Mouse (Mus musculus) liver, adult (tissue): ENCODE results near the gene Set.

Source experiments
- GATA4 ChIP-seq: IDR thresholded peaks from 2 replicates; pipeline ENCODE4 v1.6.1; 2014; ENCODE audit warnings: mild to moderate bottlenecking, low read length; ENCODE audit not compliant: insufficient replicate concordance

Set gene

DNA sequence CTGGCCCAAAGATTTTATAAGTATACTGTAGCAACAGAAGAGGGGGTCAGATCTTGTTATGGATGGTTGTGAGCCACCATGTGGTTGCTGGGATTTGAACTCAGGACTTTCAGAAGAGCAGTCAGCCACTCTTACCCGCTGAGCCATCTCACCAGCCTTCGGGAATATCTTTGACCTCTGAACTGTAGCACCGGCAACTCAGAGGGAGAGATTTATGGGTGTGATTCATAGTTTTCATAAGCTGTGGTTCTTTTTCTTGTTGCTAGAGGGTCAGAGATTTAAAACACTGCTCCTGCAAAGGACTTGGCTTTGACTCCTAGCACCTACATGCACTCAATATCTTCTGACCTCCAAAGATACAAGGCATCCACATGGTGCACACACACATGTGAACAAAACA is 18.4 kb downstream of the Set start:
- no peak for TF ChIP-seq GATA4

DNA sequence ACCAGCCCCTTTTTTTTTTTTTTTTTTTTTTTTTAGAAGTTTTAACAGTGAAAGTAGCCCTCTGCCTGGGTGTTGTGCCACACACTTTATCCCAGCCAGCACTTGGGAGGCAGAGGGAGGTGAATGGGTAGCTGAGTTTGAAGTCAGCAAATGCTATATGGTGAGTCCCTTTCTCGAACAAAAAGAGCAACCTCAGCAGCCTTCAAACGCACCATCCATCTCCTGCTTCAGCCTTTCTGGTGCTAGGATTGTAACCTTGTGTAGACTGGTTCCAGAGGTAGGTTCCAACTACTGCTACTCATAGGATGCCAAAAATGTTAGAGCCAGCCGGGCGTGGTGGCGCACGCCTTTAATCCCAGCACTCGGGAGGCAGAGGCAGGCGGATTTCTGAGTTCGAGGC is 19.3 kb downstream of the Set start:
- TF ChIP-seq GATA4 = no peak

DNA sequence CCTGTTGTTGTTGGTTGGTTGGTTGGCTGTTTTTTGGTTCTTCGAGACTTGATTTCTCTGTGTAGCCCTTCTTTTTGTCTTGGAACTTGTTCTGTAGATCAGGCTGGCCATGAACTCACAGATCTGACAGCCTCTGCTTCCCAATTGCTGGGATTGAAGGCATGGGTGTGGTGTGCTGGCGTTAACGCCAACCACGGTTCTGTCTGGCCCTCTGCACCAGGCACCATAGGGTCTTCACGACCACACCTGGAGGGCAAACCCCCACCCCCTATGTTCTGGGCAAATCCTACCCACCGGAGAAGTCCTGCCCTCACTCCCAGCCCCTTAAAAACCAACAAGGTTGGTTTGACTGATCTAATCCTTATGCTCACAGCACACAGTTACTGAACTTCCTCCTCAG is 19.8 kb downstream of the Set start:
- no peak for TF ChIP-seq GATA4

DNA sequence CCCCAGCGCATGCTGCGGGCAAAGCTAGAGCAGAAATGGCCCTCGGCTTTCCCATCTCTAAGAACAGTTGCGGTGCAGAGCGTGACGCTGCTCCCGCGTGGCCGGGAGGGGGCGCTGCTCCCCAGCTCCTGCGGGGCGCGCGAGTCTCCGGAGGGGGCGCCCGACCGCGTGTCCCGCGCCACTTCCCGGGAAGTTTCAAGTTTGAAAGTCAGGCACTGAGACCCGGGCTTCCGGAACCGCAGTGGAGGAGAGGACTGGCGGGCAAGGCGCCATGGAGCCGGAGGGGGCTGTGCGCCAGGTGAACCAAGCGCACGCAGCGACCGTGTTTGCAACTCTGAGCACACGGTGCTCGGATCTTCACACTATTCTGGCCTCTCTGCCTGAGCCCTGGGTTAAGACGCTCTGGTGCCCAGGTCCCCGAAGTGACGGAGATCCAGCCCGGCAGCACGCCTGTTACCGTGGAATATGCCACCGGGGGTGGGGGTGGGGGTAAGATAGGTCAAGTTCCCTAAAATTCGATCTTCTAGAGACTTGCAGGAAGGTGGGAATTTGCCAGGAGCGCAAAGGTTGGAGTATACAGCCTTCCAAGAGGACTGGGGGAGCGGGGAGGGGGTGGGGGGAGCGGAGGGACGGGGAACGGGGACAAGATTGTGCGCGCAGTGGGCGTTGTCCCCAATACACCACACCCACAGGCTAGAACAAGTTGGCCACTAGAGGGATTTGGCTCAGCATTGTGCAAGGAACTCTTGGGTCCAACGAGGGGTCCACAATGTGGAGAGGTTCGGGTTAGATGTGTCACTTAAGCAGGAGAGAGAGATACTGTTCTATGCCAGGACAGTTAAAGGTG is 20.5 kb downstream of the Set start, which contains the start of gene Pkn3:
TSS of gene Pkn3 (plus strand) at position 183 of the 847 bp plus-strand sequence.
- TF ChIP-seq GATA4 = no peak

DNA sequence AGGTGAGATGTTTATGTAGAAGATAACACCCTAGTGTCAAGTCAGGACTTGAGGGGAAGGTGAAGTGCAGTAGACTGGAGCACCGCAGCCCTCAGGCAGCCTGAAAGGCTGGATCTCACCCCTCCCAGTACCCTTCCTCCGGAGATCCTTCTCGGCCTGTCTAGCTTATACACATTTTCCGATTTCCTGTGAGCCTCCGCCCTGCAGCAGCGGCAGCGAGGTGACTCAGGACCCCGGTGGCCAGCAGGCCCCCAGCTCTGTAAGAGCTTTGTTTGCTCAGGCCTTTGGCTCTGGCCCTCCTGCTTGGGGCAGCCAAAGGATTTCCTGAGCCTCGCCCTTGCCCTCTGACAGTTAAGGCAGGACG is 21.2 kb downstream of the Set start:
- no peak for TF ChIP-seq GATA4

DNA sequence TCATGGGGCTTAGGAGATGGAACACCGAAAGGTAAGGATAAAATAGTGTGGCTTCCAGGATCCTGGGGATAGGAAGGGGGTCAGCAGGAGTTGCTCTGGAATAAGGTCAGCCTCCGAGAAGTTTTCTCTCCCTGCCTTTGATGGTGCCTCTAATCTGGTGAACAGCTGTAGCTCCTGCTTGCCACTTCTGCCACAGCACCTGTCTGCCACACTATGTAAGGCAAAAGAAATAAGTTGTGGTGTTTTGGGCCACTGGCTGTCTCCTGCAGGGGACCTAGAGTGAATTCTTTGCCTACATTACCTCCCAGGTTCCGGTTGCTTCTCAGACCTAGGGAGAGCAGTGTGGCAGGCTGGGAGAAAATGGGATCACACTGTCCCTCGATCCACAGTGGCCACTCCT is 21.6 kb downstream of the Set start:
- no peak for TF ChIP-seq GATA4

DNA sequence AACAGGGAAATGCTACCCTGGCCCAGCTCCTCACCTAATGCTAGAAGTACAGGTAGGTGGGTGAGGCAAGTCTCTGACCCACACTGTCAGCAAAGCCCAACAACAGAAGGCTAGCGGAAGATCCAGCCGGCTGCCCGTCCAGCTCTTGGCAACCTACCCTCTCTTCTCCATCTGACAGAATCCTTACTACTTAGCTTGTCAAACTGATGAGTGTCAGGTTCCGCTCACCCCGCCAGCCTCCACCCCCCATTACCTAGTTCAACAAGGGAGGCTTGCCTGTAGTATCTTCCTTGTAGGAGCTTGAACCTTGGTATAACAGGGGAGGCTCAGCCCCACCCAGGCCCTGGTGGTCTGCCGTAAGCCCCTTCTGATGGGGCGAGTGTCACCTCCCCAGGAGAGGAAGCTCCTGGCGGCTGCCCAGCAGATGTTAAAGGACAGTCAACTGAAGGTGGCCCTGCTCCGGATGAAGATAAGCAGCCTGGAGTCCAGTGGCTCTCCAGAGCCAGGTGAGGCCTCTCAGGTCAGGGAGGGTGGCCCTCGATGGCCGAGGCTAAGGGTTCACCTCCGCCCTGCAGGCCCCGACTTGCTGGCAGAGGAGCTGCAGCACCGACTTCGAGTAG is 23.1 kb downstream of the Set start:
- no peak for TF ChIP-seq GATA4

DNA sequence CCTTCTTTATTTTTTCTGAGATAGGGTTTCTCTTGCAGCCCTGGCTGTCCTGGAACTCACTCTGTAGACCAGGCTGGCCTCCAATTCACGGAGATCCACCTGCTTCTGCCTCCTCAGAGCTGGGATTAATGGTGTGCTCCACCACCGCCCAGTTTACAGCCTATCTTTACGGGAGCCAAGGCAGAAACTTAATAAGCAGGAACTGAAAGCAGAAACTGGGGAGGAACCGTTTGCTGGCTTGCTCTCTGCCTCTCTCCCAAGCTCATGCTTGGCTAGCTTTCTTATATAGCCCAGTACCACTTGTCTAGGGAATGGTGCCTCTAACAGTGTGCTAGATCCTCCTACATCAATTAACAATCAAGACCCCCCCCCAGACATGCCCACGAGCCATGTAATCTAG is 26.9 kb downstream of the Set start:
- no peak for TF ChIP-seq GATA4

DNA sequence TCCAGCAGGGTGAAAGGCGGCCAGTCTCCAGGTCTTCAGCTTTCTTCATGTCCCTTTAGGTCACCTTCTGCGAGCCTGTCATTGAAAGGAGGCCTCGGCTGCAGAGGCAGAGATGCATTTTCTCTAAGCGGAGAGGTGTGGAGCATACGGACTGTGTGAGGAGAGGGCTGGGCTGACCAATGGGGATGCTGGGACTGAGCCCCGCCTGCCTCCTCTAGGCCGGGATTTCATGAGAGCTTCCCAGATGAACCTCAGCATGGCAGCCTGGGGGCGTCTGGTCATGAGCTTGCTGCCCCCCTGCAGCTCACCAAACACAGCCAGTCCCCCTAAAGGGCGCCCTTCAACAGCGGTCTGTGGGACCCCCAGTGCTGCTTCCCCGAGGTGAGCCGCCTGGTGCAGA is 27.5 kb downstream of the Set start:
- no peak for TF ChIP-seq GATA4

DNA sequence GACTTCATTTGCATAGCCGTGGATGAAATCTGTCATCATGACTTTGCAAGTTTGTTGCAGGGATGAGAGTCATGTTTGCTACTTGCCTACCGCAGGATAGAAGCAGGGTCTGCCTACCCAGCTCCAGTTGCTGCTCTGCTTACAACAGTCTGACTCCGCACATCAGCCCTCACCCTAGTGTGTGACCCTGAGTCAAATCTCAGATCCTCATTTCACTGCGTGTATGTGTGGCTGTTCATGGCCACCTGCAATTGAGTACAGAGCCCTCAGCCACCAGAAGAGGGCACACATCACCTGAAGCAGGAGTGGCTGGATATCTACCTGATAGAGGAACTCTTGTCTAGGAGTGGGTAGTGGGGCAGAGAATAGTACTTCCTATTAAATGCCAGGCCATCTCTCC is 30.1 kb downstream of the Set start:
- TF ChIP-seq GATA4 = no peak

DNA sequence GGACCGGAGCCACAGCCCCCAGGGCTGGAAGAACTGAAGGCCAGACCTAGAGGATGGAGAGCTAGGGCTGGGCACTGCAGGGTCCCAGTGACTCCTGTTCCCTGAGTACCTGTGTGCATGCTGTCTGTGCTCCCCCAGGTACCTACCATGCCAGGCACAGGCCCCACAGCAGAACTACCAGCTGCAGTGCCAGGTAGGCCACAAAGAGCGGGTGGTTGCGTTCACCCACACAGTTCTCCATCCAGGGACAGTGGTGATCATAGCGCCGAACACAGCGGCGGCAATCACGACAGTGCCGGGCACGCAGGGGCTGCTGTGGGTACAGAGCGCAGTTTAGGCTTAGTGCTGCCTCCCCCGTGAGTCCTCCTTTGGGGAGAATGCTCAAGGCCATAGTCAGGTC is 34.3 kb downstream of the Set start:
- TF ChIP-seq GATA4 = no peak

DNA sequence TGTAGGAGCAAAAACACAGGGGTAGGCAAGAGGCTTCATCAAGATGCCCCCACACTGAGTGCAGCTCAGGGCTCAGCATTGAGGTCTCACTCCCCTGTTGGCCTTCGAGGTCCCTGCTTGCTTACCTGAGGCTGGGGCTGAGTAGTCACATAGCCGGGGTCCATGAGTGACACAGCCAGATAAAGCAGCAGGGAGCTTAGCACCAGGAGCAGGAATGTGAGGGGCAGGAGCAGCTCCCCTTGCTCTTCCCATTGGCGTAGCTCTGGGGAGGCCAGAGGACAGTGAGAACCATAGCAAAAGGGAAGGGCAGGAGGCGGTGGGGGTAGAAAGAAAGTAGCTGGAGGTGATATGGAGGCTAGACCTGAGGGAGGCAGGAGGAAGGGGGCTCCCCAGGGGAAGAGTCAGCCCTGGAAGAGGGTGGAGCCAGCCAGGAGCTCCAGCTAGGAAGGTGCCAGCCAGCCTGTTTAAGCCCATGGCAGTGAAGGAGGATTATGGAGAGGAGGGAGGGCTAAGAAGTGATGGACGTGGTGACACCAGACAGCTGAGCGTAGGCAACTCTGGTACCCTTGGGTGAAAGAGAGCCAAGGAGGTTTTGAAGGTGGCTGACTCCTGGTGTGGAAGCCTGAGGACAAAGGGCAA is 35.2 kb downstream of the Set start:
- no peak for TF ChIP-seq GATA4

DNA sequence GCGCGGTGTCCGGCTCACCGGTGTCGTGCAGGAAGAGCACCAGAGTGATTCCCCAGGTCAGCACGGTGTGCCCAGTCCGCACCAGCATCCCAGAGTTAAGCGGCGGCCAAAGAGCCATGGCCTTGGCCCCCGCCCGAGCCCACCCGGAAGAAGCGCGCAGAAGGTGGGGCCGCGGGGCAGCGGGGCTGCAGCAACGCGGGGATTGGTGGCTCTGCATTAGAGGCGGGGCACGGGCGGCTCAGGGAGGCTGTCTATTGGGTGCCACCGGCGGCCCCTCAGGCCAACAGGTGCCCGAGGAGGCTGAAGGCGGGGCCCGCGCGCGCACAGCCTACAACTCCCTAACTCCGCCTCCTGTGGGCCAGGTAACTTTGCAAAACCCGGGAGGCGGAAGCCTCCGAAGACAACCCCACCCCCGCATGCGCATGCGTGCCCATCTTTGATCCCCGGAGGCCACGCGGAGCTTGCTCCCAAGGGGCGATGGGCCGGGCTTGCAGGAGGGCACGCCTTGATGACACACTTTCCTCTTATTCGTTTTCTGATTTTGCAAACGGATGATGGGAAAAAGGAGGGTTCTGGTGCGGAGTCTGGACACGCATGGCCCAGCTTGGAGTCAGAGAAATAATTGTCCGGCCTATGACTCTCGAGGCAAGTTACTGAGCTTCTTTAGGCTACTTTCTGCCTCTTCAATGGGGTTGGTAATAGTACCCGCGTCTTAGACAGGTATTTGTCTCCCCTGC is 36.5 kb downstream of the Set start, which contains the start of gene Zdhhc12:
TSS of gene Zdhhc12 (minus strand) at position 178 of the 737 bp plus-strand sequence.
- no peak for TF ChIP-seq GATA4

DNA sequence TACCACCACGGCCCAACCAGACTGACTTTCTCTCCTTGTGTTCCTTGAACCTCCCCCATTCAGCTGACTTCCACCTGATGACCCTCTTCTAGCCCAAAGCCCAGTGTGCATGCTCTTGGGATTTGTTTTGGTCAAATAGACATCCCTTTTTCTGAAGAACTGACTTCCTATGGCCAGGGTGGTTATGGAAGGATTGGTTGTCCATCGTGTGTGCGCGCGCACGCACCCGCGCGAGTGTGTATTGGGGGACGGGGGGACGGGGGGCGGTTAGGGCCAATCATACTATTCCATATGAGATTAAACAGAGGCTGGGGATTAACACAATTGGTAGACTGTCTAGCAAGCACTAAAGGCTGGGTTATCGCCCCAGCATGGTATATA is 37.0 kb downstream of the Set start:
- TF ChIP-seq GATA4 = no peak

DNA sequence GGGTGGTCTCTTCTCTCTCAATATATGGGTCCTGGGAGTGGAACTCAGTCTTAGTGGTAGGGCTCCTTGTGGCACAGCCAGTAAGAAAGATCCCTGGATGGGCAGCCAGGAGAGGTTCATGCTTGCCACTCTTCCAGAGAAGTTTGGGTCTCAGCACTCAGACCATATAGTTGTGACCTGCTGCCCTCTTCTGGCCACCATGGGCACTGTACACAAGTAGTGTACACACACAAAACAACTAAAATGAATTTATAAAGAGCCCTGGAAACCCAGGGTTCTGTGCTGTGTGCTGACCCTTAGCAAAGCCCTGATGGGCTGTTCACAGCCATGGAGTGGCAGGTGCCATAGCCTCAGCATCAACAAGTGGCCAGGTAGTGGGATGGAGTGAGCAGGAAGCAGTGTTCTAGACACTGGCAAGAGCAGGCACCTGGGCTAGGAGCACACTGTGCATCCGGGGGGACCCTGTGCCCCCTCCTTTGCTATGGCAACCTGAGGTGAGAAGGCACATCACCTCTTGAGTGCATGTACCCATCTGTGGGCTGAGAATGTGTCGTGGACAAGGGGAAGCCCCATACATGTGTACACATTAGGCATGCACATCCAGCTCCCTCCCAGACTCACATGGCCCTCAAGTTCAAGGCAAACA is 38.8 kb downstream of the Set start:
- TF ChIP-seq GATA4 = no peak

DNA sequence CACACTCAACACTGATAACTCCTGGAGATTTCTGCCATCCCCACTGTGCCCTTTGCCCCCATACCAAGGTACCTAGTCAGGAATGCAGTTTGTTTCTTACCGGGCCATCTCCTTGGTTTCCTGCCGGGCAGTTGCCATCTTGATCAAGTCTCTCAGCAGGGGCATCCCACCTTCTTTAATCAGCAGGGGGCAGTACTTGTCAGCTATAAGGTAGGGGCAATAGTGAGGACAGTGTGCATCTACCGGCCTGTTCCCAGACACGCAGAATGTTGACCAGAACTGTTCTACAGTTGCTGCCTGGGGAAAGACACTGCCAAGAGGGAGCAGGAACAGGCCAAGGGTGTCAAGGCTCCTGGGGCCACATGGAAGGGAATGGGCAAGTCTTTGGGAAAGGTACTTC is 43.0 kb downstream of the Set start:
- no peak for TF ChIP-seq GATA4

DNA sequence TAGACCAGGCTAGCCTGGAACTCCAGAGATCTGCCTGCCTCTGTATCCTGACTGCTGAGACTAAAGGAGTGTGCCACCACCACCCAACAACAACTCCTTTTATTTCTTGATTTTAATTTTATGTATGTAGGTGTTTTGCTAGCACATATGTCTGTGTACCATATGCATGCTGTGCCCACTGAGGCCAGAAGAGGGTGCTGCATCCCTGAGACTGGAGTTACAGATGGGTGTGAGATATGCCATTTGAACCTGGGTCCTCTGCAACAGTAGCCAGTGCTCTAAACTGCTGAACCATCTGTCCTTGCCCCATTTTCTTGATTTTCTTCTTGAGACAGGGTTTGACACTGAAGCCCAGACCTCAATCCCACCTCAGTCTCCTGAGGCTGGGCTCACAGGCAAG is 49.2 kb downstream of the Set start:
- TF ChIP-seq GATA4 = no peak
